Mouse (Mus musculus): ENCODE results near the gene Atp6v1e1. TPM values are rescaled to one million over a fixed set of nuclear protein-coding genes. Genes with fewer than 3 reads are reported as not detected.

Atp6v1e1 gene
- polyA plus RNA-seq, 1 experiment from 2014 or later: 121 TPM

DNA sequence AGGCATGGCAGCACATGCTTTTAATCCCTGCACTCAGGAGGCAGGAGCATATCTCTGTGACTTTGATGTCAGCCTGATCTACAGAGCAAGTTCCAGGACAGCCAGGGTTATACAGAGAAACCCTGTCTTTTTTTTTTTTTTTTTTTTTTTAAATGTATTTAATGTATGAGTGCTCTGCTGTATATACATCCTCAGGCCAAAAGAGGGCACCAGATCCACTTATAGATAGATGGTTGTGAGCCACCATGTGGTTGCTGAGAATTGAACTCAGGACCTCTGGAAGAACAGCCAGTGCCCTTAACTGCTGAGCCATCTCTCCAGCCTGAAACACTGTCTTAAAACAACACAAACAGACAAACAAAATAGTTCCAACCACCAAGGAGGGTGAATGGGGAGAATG lies 33.7 kb downstream of the Atp6v1e1 start:
- ATAC-seq (ENCODE audit: insufficient number of reproducible peaks, insufficient read depth, low FRiP score, low TSS enrichment): no peak
- Histone ChIP-seq H3K9me3 (no peaks in the 10 kb centered on the region), H3K27me3 (no peaks in the 10 kb centered on the region), H3K4me2 (replicated peaks) (no peak overlapping the region), H3K4me3 (no peak overlapping the region), H3K36me3 (peaks cover 23% of the 10 kb centered on the region), H3K27ac (no peak overlapping the region), H3K9ac (no peak overlapping the region), H3K4me1 (no peaks in the 10 kb centered on the region)

DNA sequence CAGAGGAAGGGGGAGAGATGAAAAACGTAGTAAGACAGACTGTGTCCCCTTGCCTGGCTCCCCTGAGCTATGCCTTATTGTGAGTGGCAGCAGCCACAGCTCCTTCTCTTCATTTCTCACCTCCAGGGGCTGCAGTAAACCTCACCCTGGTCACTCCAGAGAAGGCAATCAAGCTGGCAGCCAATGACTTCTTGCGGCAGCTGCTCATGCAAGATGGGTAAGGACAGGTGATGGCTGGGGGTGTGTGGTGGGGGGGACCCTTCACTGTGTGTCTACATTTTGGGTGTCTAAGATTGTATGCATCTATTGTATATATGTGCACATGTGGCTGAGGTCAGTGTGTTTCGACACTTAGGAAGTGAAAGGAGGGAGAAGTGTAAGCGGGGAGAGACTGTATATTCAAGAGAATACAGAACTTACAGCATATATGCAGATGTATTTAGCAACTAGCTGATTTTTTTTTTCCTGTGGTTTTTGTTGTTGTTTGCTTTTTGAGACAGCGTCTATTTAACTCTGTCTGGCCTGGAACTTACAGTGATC lies 34.5 kb downstream of the Atp6v1e1 start:
- Histone ChIP-seq H3K4me2 (replicated peaks) (no peak overlapping the region), H3K27ac (no peak overlapping the region), H3K27me3 (no peaks in the 10 kb centered on the region), H3K9me3 (no peaks in the 10 kb centered on the region), H3K4me3 (no peak overlapping the region), H3K9ac (no peak overlapping the region), H3K36me3 (peaks cover 15% of the 10 kb centered on the region), H3K4me1 (no peaks in the 10 kb centered on the region)
- WGBS: 75% methylated on average over 5 of the region's 5 CpGs
- ATAC-seq (ENCODE audit: insufficient number of reproducible peaks, insufficient read depth, low FRiP score, low TSS enrichment): no peak

DNA sequence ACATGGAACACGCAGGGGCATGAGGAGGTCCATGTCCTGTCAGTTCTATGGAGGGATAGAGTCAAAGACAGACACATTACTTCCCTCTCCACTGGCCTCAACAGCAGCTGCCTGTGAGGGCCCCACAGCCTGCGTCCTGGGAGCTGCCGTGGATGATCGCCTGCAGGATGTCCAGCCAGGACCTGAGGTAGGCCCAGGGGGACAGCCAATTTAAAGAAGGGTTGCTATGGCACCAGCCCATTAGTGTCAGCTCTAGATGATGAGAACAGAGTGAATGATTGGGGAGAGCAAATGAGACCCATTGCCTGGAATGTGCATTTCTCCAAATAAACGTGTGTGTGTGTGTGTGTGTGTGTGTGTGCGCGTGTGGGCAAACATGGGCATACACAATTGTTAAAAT lies 38.2 kb downstream of the Atp6v1e1 start:
- Histone ChIP-seq H3K27me3 (no peaks in the 10 kb centered on the region), H3K4me3 (no peak overlapping the region), H3K4me1 (no peaks in the 10 kb centered on the region), H3K27ac (no peak overlapping the region), H3K9ac (no peak overlapping the region), H3K9me3 (no peaks in the 10 kb centered on the region), H3K36me3 (no peaks in the 10 kb centered on the region), H3K4me2 (replicated peaks) (no peak overlapping the region)
- 63% methylated on average over 7 of the region's 7 CpGs for WGBS
- no peak for ATAC-seq (ENCODE audit: insufficient number of reproducible peaks, insufficient read depth, low FRiP score, low TSS enrichment)

DNA sequence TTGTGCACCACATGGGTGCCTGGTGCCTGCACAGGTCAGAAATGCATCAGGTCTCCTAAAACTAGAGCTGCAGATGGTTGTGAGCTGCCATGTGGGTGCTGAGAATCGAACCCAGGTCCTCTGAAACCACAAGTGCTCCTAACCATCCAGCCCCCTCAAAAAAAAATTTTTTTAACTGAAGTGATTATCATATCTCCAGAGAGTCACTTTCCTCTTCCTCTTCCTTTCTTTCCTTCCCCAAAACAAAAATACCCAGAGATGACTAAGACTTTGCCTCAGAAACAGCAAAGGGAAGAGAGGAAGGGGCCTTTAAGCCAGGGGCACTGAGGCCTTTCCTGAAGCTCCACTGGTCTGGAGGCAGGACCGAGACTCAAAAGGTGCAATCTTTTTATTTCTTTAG lies 39.6 kb downstream of the Atp6v1e1 start:
- Histone ChIP-seq H3K9ac (no peak overlapping the region), H3K4me3 (no peak overlapping the region), H3K9me3 (no peaks in the 10 kb centered on the region), H3K4me1 (no peaks in the 10 kb centered on the region), H3K4me2 (replicated peaks) (no peak overlapping the region), H3K27me3 (no peaks in the 10 kb centered on the region), H3K36me3 (no peaks in the 10 kb centered on the region), H3K27ac (no peak overlapping the region)
- 93% methylated on average over 2 of the region's 2 CpGs for WGBS
- no peak for ATAC-seq (ENCODE audit: insufficient number of reproducible peaks, insufficient read depth, low FRiP score, low TSS enrichment)

DNA sequence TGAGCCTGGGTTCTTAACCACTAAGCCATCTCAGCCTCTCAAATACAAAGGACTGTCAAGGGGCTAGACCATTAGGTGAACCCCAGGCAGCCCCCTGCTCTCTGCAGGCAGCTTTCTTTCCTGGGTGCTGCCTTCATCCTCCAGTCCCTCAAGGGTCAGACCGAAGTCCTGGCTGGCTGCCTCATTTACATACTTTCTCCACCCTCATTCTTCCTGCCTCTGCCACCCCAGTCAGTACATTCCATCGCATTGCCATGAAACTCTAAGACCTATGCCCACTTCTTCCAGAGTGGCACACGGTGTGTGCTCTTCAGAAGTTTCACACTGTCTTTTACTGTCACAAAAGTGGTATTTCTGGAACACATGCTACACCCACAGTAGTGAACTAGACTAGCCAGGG lies 44.4 kb downstream of the Atp6v1e1 start:
- Histone ChIP-seq H3K4me3 (no peak overlapping the region), H3K27ac (no peak overlapping the region), H3K9ac (no peak overlapping the region), H3K27me3 (no peaks in the 10 kb centered on the region), H3K4me2 (replicated peaks) (no peak overlapping the region), H3K4me1 (no peaks in the 10 kb centered on the region; the same call in 1 of the 2 replicates), H3K36me3 (no peaks in the 10 kb centered on the region), H3K9me3 (no peaks in the 10 kb centered on the region)
- no peak for ATAC-seq (ENCODE audit: insufficient number of reproducible peaks, insufficient read depth, low FRiP score, low TSS enrichment)
- WGBS: 66% methylated on average over 3 of the region's 3 CpGs

DNA sequence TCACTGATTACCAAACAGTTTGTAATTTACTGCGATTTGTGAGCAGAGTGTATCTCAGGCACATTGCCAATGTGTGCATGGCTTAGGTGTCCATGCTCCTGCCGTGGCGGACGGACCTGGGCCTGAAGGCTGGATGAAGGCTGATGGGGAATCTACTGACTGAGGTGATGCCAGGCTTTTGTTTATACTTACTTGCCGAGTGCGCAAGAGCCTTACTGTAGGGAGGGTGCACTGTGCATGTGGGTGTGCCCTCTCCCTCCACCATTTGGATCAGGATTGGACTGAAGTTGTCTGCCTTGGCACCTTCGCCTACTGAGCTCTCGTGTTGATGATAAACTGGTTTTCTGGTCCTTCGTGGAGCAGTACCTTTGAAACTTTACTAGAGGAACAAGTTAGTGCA lies 45.1 kb downstream of the Atp6v1e1 start:
- H3K27me3 ChIP-seq: no peaks in the 10 kb centered on the region
- H3K36me3 ChIP-seq: no peaks in the 10 kb centered on the region
- no peak for ATAC-seq (ENCODE audit: insufficient number of reproducible peaks, insufficient read depth, low FRiP score, low TSS enrichment)
- H3K9ac ChIP-seq: no peak overlapping the region
- no peak overlapping the region for H3K27ac ChIP-seq
- H3K4me1 ChIP-seq: no peaks in the 10 kb centered on the region; the same call in 1 of the 2 replicates
- H3K4me3 ChIP-seq: no peak overlapping the region
- no peaks in the 10 kb centered on the region for H3K9me3 ChIP-seq
- WGBS: 83% methylated on average over 9 of the region's 9 CpGs
- no peak overlapping the region for H3K4me2 ChIP-seq (replicated peaks)

DNA sequence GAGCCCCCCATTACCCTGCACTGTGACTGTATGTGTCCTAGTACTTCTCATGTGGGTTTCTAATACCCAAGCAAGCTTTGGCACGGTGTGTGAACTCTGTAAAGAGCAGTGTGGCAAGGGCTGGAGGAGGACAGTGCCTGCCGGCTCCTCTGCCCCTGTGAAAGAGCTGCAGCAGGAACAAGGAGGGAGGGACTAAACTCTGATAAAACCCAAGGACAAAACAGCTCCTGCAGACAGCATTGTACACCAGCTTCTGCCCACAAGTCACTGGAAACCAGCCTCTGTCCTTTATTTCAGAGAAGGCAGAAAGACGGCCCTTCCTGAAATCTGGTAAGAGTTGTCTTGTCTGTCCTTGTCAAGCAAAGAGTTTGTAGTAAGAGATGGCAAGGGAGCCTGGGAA lies 46.3 kb downstream of the Atp6v1e1 start:
- no peak overlapping the region for H3K9ac ChIP-seq
- H3K4me1 ChIP-seq: no peaks in the 10 kb centered on the region; the same call in 1 of the 2 replicates
- H3K36me3 ChIP-seq: no peaks in the 10 kb centered on the region; the same call in 1 of the 2 replicates
- no peak overlapping the region for H3K27ac ChIP-seq
- no peak for ATAC-seq (ENCODE audit: insufficient number of reproducible peaks, insufficient read depth, low FRiP score, low TSS enrichment)
- H3K4me3 ChIP-seq: no peak overlapping the region
- H3K27me3 ChIP-seq: no peaks in the 10 kb centered on the region
- no peaks in the 10 kb centered on the region for H3K9me3 ChIP-seq
- WGBS: 90% methylated on average over 3 of the region's 3 CpGs
- no peak overlapping the region for H3K4me2 ChIP-seq (replicated peaks)

DNA sequence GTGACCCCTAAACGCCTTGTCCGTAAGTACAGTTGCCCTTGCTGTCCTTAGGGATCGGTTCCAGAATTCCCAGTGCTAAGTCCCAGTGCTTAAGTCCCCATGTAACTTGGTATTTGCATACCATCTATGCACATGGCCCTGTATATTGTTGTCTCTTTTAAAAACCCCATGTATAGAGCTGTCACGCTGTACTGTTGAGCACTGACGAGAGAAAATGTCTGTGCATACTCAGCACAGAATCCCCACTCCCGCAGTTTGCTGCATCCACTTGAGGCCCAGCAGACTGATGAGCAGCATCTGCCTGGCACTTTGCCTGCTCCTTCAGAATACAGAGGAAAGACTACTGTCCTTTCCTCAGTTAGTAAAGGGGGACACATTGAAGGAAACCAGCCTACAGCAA lies 48.8 kb downstream of the Atp6v1e1 start:
- no peak overlapping the region for H3K4me3 ChIP-seq
- no peak overlapping the region for H3K27ac ChIP-seq
- ATAC-seq (ENCODE audit: insufficient number of reproducible peaks, insufficient read depth, low FRiP score, low TSS enrichment): no peak
- H3K9ac ChIP-seq: no peak overlapping the region
- H3K4me2 ChIP-seq (replicated peaks): no peak overlapping the region
- no peaks in the 10 kb centered on the region; the same call in 1 of the 2 replicates for H3K4me1 ChIP-seq
- 79% methylated on average over 6 of the region's 6 CpGs for WGBS
- no peaks in the 10 kb centered on the region; the same call in 1 of the 2 replicates for H3K36me3 ChIP-seq
- no peaks in the 10 kb centered on the region for H3K9me3 ChIP-seq
- H3K27me3 ChIP-seq: no peaks in the 10 kb centered on the region

DNA sequence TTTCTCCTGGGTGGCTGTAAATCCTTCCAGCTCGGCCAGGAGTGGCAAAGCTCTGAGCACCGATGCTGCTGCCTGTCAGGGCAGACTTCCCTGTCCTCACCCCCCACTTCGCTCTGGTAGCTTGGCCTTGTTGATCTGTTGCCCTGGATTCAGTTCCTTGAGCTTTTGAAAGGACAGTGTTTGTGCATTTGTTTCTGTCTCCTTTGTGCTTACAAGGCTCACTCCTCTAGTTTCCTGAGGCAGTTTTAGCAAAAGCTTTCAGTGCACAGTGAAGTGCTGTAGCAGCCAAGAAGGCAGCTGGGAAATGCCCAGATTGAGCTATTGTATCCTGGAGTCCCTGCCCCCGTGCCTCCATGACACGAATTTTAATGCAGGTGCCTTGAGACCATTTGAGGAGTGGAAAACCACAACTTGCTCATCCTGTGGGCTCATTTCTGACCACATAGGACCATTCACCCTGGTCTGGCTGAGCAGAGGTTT lies 49.4 kb downstream of the Atp6v1e1 start, which contains the start of gene Slc25a18:
Gene Slc25a18 (plus strand): TSS at position 430 of the 480 bp plus-strand sequence.
- no peaks in the 10 kb centered on the region for H3K9me3 ChIP-seq
- no peak within 1 kb of the TSS for H3K4me2 ChIP-seq (replicated peaks)
- no peak within 1 kb of the TSS for H3K4me3 ChIP-seq
- WGBS: 71% methylated on average over 5 of the region's 5 CpGs
- no peaks in the 10 kb centered on the region; the same call in 1 of the 2 replicates for H3K36me3 ChIP-seq
- H3K9ac ChIP-seq: no peak within 1 kb of the TSS
- H3K27ac ChIP-seq: no peak within 1 kb of the TSS
- ATAC-seq (ENCODE audit: insufficient number of reproducible peaks, insufficient read depth, low FRiP score, low TSS enrichment): no peak
- H3K27me3 ChIP-seq: no peaks in the 10 kb centered on the region
- H3K4me1 ChIP-seq: no peaks in the 10 kb centered on the region; the same call in 1 of the 2 replicates

DNA sequence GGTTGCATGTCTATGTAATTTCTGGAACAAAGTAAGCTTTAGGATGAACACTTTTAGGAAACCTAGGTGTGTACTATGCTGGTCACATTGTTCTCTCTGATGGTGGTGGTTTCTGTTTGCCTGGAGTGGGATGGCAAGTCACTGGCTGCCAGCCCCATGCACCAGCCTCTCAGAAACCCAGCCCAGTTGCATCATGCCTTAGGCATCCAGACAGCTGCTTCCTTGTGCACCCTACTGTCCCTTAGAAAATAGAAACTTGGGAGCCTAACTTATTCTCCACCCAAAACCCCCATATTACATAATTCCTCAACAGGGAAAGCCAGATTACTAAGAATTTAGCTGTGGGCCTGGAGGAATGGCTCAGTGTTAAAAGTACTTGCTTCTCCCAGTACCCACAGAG lies 50.6 kb downstream of the Atp6v1e1 start:
- H3K4me3 ChIP-seq: no peak overlapping the region
- no peak for ATAC-seq (ENCODE audit: insufficient number of reproducible peaks, insufficient read depth, low FRiP score, low TSS enrichment)
- no peaks in the 10 kb centered on the region for H3K27me3 ChIP-seq

DNA sequence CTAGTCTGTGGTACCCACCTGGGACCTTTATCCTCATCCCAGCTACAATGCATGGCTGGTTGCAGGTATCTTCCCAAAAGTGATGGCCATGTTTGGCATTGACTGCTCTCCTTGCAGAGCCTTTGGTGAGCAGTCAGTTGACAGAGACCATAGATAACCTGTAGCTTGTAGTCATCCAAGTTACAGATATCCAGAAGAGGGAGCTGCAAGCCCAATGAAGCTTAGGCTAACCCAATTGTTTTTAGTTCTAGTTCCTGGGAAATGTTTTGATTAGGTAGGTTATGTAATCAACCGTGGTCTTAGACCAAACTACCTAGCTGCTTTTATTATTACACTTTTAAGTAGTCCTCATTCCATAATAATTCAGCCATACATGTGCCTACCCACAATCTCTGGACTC lies 51.2 kb downstream of the Atp6v1e1 start:
- Histone ChIP-seq H3K36me3 (peaks cover 2% of the 10 kb centered on the region; the same call in 1 of the 2 replicates), H3K4me2 (replicated peaks) (no peak overlapping the region), H3K27ac (no peak overlapping the region), H3K27me3 (no peaks in the 10 kb centered on the region), H3K9me3 (no peaks in the 10 kb centered on the region), H3K9ac (no peak overlapping the region), H3K4me3 (no peak overlapping the region), H3K4me1 (no peaks in the 10 kb centered on the region; the same call in 1 of the 2 replicates)
- no peak for ATAC-seq (ENCODE audit: insufficient number of reproducible peaks, insufficient read depth, low FRiP score, low TSS enrichment)
- WGBS: 78% methylated on average over 1 of the region's 1 CpGs

More for the DNA sequence above, 50.6 kb downstream of the Atp6v1e1 start:
- no peaks in the 10 kb centered on the region; the same call in 1 of the 2 replicates for H3K36me3 ChIP-seq
- H3K27ac ChIP-seq: no peak overlapping the region
- H3K9ac ChIP-seq: no peak overlapping the region
- H3K4me2 ChIP-seq (replicated peaks): no peak overlapping the region
- no peaks in the 10 kb centered on the region; the same call in 1 of the 2 replicates for H3K4me1 ChIP-seq
- no peaks in the 10 kb centered on the region for H3K9me3 ChIP-seq

DNA sequence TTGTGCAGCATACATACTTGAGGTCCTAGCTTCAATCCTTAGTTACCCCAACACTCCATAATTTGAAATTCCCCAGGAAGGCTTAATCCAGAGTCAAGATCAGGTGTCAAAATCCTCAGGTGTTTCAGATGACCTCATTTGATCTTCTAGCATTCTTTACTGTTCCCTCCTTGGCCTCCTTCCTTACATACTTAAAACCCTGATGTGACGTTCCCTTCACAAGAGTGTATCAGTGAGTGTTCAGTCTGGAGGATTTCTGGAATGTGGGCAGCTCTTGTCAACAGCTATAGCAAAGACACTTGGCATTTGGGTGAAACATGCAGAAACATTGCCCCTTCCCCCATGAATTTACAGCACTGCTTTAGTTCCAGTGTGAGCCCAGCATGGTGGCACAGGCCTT lies 52.6 kb downstream of the Atp6v1e1 start:
- no peak overlapping the region for H3K4me2 ChIP-seq (replicated peaks)

More for the DNA sequence above, 52.6 kb downstream of the Atp6v1e1 start:
- no peak for ATAC-seq (ENCODE audit: insufficient number of reproducible peaks, insufficient read depth, low FRiP score, low TSS enrichment)
- H3K36me3 ChIP-seq: peaks cover 6% of the 10 kb centered on the region; the same call in 1 of the 2 replicates
- H3K9ac ChIP-seq: no peak overlapping the region
- WGBS: 84% methylated on average over 1 of the region's 1 CpGs
- no peak overlapping the region for H3K4me3 ChIP-seq
- H3K9me3 ChIP-seq: no peaks in the 10 kb centered on the region
- H3K27ac ChIP-seq: no peak overlapping the region
- H3K27me3 ChIP-seq: no peaks in the 10 kb centered on the region
- H3K4me1 ChIP-seq: no peaks in the 10 kb centered on the region; the same call in 1 of the 2 replicates

All from embryonic facial prominence, embryonic 12.5 days (tissue).